Mouse (Mus musculus): ENCODE results near the gene F10.

- TF ChIP-seq POLR2A (IDR thresholded peaks at IDR 0.05; ENCODE audit: low read depth, low read length) (no peak), CTCF (conservative IDR thresholded peaks at IDR 0.05; ENCODE audit: insufficient read depth, insufficient read length, low read depth, low read length) (no peak)
Observed at GRCm38 (mm10) chr8:13021830-13022229, 15.3 kb upstream of the F10 start.
